Mouse (Mus musculus) telencephalon, adult 2 months (tissue): Measurements from ENCODE around the gene Gm10031.
A peak's percentile ranks its signal among the peaks of the same experiment; 100 is the strongest.
"Not testable (repeated sequence)": the region's sequence is repeated elsewhere in the genome, so short reads cannot be mapped to it uniquely, and the experiment has no call there.

ENCODE experiments used
- DNase-seq: peaks from one replicate; pipeline ENCODE4 v3.0.0-alpha.2; 2011; ENCODE audit warnings: low read depth, low spot score

Gm10031 gene

DNA sequence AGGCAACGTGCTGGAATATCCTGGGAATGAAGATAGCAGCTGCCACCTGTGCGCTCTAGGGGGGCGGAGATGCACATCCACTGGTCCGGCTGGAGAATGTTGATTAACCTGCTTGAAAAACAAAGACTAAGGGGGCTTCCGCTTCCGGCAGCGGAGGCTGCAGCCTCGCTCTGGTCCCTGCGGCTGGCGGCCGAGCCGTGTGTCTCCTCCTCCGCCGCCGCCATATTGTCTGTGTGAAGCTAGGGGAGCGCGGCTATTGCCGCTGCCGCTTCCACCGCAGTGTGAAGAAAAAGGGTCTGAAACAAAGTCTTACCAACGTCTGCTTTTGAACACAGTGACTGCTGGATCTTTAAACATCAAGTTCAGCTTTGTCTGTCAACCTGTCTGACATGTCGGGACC, at the start of gene Gm10031:
Gene Gm10031 (plus strand): TSS at position 171 of the 400 bp plus-strand sequence.
- DNase-seq, result not testable (repeated sequence)

DNA sequence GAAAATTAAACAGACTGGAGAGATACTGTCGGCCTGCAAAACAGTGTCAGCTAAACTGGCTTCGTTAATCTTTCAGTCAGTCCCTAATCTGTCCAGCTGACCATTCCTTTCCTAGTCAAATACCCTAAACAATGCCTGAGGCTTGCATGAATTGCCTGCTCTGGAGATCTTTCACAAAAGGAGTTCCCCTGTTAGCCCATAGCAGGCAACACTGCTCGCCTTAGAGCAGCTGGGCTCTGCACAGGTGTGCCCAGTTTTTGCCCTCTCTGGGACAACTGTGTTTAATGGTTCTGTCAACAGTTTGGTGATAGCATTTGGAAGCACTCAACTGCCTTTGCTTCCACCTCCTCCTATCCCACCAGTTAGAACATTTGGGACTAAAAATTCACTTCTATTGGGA, 49.0 kb upstream of the Gm10031 start:
- no peak for DNase-seq

DNA sequence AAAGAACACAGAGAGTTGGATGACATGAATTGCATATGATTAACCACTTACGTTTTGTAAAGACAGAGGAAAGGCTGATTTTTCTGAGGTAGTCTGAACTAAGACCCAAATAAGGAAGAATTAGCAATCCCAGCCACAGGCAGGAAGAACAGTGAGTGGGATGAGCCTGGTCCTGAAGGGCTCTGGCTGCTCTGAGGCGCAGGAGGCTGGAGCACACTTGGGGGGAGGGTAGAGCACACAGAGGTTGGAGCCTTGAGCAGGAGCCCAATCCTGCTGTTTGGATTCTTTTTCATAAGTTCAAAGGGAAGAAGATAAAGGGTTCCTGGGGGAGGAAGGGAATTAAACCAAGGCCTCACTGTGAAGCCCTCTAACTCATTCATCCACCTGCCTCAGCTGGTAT, 47.8 kb upstream of the Gm10031 start:
- no peak for DNase-seq

DNA sequence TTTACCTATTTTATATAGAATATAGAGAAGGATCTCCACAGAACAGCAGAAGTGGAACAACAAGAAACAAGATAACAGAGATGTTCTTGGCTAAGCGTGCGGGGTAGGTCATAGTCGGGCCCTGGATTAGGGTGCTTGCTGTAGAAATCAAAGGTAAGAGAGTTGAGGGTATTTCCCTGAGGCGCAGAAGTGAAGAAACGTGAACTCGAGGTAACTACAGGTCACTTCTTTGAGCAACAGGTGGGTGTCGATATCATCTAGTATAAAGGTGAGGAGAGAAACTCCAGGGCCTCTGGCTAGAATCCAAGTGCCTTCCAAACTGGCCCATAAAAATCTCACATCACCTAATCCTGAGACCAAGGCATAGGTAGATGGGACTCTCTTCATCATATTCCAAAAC, 47.3 kb upstream of the Gm10031 start:
- DNase-seq, result no peak

DNA sequence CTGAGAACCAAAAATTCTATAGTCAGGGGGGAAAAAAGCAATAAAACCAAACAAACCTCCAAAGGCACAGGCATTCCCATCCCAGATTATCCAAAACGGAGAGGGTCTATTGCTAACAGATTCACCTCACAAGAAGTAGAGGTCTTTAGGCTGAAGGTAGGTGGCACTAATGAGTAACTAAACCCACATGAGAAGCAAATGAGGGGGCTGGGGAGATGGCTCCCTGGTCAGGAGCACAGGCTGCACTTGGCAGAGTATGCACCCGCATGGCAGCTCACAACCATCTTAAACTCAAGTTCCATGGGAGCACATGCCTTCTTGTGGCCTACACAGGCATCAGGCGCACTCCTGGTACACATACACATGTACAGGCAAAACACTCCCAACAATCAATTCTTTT, 42.0 kb upstream of the Gm10031 start:
- no peak for DNase-seq

DNA sequence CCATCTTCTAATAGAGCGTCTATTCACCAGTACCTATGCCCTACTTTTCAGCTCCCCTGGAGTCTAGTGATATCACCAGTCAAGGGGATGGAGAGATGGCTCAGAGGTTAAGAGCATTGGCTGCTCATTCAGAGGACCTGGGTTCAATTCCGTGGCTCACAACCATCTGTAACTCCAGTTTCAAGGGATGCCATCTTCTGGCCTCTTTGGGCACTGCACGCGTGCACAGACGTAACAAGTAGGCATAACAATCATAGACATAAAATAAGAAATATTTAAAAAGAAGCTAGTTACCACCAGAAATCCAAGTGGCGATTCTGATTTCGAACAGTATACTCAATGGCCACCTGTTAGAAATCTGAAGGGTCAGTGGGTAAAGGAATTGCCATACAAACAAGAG, 36.3 kb upstream of the Gm10031 start:
- DNase-seq, result no peak

DNA sequence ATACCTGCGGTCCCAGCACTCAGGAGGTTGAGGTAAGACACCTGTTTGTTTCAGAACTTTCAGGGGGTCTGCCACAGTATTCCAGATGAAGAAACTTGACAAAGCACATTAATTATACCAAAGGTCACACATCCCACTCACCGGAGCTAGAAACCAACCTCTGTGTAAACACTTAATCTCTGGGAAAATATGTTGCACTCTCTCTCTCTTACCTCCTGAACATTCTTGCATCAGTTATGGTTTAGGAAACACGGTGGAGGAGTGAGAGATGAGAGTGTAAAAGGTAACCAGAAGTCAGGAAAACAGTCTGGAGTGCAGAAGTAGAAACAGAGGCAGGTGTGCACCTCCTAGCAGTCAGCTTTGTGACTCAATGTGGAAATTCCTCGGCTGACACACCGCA, 35.8 kb upstream of the Gm10031 start:
- no peak for DNase-seq

DNA sequence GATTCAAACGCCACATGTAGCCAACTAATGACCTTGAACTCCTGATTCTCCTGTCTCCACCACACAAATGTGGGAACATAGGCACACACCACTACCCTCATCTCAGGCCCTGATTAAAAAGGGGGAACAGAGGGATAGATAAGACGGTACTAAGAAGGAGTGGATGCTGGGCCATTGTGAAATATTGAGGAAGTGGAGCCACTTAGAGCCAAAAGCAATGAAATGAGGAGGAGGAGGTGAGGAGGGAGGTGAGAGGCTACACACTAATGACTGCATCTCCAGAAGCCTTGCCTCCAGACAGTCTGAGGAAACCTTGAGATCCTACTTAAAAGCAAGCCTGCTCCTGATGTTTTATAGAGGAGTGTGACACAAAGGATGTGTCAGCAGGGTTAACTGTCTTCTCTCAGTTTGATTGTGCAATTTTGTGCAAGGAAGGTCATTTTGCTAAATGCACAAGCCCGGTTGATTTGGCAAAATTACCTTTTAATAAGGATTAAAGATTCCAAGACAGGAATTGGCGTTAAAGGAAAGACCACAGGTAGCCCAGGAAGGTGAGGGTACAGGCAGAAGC, 32.5 kb upstream of the Gm10031 start:
- DNase-seq, result no peak

DNA sequence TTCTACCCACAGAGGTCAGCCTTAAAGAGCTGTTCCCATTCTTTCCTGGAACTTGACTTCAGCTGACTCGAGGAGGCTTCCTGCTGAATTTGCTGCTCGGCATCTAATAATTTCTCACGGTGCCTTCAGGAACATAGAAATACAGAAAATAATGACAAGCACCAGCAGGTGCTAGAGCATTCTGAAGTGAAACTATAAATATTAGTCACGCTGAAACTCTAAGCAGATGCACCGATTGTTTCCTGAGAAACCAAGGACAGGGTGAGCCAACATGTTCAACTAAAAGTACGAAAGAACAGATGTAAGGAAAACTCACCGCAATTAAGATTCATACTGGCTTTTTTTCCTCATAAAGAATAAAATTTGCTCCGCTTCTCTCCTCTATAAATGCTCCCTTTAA, 28.8 kb upstream of the Gm10031 start:
- peak; percentile 17 for DNase-seq

DNA sequence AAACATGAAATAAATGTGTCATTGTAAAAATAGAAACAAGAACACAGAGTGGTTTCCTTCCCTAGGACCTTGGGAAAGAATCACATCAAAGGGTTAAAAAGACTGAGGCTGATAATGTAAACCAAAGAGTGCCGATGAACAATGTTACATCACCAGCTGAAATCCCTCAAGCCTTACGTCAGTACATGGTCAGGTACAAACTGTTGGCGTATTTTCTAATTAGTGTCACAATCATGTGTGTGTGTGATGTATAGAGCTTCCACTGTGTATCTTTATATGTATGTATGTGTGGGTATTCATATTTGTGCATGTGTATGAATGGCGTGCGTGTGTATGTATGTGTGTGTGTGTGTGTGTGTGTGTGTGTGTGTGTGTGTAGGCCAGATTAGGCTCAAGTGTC, 26.9 kb upstream of the Gm10031 start:
- DNase-seq, result no peak

DNA sequence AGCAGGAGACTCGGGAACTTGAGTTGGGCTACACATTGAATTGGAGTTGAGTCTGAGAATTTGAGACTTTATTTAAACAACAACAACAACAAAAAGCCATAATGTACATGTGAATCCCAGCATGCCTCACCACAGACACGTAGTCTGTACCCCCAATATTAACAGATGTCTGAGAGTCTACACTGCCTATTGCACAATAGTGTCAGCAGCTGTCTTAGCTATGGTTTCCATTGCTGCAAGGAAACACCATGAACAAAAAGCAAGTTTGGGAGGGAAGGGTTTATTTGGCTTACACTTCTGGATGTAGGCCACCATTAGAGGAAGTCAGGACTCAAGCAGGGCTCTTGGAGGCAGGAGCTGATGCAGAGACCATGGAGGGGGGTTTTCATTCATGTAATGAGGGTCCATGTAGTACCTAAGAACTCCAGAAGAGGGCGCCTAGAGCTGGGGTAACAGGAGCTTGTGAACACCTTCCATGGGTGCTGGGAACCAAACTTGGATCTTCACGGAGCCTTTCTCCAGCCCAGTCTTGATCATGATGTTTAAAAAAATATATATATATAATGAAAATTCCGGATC, 18.8 kb upstream of the Gm10031 start:
- DNase-seq, result no peak

DNA sequence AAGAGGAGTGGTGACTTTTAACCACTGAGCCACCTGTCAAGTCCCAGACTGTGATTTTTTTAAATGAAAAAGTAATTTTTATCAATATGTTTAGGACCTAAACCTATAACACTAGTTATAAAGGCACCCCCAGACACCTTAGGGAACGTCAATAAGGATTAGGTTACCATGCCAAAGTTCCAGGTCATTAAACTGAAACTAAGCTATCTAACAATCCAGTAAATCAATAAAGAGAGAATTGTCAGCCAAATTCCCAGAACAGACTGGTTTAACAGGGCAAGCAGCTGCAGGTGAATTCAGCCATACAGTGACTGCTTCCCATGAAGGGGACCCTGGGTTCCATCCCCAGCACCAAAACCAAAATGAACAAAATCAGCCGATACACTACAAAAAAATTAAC, 17.9 kb upstream of the Gm10031 start:
- no peak for DNase-seq

DNA sequence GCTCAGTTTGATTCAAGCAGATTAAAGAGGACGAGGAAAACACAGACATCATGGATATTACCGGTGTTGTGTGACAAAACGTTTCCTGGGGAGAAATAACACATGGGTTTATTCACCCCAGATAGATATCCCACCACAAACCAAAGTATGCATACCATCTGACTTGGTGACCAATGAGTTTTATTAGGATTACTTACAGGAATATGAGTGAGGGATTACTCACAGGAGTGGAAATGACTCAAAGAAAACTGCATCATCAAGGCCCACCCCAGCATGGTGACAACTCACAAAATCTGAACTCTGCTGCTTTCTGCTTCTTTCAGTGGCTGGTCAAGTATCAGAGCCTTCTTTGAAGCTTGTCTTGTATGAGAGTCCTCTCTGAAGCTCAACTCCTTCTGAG, 16.1 kb upstream of the Gm10031 start:
- no peak for DNase-seq

DNA sequence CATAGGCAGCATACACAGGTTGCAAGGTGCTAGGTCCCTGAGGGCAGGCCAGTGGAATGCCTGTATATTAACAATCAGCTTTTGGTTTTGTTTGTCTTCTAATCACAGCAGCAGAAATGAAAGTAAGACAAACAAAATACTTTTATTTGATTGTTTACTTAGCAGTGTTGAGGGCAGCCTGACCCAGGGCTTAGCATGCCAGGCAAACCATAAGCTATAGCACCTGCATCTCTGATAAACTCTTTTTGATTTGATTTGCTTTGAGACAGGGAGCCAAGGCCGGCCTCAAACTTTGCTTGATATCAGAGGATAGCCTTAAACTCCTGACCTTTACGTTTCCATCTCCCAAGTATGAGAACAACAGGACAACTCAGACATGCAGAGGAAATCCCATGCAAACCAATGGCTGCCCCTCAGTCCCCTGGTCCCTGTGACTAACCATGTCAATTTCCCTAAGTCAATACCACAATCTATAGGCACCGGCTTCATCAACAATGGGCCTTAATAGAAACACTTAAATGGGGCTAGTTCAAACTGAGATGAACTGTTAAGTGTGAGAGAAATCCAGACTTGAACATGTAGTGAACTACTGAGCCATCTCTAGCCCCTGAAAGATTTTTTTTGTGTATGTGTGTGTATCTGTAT, 3.6 kb upstream of the Gm10031 start:
- DNase-seq, result no peak

DNA sequence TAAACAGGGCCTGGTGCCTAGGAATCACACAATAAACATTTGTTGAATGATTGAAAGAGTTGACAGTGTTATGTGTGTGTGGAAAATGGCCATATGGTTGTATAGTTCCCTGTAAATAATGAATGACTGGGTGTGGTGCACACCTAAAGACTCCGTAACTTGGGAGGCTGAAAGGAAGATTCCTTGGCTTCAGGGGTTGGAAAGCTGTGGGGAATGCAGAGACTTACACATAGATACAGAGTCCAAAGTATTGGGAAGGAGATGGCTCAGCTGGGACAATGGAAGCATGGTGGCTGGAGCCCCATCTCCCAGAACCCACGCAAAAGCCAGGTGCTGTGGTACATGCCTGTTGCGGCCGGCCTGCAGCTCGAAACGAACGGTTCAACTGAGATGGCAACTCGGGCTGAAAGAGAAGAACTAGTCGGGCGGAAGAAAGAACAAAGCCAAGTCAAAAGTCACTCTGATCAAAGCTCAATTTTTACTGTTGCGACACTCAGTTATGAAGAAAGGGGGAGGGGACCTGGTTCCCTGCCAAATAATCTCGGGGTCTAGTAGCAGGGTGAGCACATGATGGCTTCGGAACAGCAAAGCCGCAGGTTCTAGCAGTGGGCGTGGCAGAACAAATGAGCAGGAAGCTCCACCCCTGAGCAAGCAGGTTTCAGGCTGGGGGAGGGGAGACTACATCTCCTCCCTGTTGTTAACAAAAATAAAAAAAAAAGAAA, 1.9 kb upstream of the Gm10031 start:
- DNase-seq, result no peak

DNA sequence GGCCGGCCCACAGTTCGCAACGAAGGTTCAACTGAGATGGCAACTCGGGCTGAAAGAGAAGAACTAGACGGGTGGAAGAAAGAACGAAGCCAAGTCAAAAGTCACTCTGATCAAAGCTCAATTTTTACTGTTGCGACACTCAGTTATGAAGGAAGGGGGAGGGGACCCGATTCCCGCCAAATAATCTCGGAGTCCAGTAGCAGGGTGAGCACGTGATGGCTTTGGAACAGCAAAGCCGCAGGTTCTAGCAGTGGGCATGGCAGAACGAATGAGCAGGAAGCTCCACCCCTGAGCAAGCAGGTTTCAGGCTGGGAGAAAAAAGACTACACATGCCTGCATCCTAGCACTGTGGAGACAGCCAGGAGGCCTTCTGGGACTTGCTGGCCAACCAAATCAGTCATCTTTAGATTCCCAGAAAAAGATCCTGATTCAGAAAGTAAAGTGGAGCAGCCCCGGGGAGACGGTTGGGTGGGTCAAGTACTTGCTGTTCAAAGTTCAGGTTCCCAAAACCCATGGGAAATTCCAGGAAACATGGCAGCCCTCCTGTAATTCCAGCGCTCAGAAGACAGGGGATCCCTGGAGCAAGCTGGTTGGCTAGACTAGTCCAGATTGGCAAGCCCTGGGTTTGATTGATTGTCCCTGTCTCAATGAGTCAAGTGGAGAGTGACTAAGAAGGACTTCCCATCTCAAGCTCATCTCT, 8.8 kb downstream of the Gm10031 start:
- not testable (repeated sequence) for DNase-seq

DNA sequence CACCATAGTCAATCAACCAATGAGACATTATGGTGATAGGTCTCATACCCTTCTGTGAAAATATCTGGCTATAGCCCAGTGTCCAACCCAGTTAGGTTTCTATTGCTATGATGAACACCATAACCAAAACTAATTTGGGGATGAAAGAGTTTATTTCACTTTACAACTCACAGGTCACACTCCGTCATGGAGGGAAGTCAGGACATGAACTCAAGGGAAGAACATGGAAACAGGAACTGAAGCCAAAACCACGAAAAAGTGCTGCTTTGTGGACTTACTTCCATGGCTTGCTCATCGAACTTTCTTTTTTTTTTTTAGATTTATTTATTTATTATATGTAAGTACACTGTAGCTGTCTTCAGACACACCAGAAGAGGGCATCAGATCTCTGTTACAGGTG, 9.7 kb downstream of the Gm10031 start:
- DNase-seq, result no peak

DNA sequence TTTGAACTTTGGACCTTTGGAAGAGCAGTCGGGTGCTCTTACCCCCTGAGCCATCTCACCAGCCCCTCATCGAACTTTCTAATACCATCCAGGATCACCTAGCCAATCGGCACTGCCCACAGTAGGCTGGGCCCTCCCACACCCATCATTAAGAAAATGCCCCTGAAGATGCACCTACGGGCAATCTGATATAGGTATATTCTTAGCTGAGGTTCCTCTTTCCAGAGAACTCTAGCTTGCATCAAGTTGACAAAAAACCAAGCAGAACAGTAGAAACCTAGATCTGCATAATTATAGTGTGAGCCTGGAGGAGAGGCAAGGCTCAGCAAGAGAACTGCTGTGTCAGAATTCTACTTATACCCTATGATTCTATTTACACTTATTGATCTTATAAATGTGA, 10.1 kb downstream of the Gm10031 start:
- no peak for DNase-seq

DNA sequence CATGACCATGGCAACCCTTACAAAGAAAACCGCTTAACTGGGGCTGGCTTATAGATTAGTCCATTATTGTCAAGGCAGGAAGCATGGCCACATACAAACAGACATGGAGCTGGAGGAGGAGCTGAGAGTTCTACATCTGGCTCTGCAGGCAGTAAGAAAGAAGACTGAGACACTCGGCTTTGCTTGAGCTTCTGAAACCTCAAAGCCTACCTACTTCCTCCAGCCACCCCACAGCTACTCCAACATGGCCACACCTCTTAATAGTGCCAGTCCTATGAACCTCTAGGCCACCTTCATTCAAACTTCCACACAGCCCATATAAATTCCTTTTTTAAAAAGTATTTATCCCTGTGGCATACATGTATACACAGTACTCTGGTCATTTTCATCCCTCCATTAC, 13.2 kb downstream of the Gm10031 start:
- DNase-seq, result no peak

DNA sequence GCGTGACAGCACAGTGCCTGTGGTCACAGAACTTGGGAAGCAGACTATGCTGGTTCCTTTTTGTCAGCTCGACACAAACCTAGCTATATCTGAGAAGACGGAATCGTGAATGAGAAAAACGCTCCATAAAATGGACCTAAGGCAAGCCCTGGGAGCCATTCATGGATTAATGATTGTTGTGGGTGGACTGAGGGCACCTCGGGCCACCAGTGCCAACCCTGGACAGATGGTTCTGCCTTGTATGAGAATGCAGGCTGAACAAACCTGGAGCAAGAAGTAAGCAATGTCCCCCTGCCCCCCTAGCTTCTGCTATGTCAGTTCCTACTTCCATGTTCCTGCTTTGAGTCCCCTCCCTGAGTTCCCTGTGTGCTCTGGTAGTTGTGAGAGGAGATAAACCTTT, 13.9 kb downstream of the Gm10031 start:
- no peak for DNase-seq

DNA sequence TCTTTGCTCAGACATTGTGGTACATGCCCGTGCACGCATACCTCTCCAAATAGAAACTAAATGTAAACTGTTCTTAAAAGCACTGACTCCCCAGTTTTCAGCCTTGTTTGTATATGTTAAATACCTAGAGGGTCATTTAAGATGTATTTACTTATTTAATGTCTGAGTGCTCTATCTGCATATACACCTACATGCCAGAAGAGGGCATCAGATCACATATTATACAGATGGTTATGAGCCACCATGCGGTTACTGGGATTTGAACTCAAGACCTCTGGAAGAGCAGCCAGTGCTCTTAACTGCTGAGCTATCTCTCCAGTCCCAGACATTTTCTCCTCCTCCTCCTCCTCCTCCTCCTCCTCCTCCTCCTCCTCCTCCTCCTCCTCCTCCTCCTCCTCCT, 14.6 kb downstream of the Gm10031 start:
- no peak for DNase-seq
